Mouse (Mus musculus) kidney, postnatal 4 days (tissue): ENCODE data around the gene Ovol1.

Experiments used
- DNase-seq, 2 experiments: peaks; one replicate each; pipeline ENCODE4 v3.0.0; 2021; ENCODE audit warnings: mixed read lengths in 2 of 2

Ovol1 gene

GRCm38 (mm10) chr19:5516906-5517505 is 43.4 kb downstream of the Ovol1 start:
- DNase-seq: no peak

GRCm38 (mm10) chr19:5515840-5516777 is 44.3 kb downstream of the Ovol1 start:
- no peak for DNase-seq

GRCm38 (mm10) chr19:5513005-5513349 is 47.5 kb downstream of the Ovol1 start:
- DNase-seq: no peak

- peak in 1 of 2 experiments; percentile 31 for DNase-seq
Observed at GRCm38 (mm10) chr19:5512091-5513004, 48.1 kb downstream of the Ovol1 start.

- DNase-seq: no peak
Observed at GRCm38 (mm10) chr19:5511074-5511632, 49.3 kb downstream of the Ovol1 start.

- peak; percentile 96 to 98 for DNase-seq
Observed at GRCm38 (mm10) chr19:5510031-5511026, 50.1 kb downstream of the Ovol1 start, which contains the start of gene Snx32. Gene Snx32 (minus strand): TSS chr19:5510538.

GRCm38 (mm10) chr19:5503687-5504086 is 56.8 kb downstream of the Ovol1 start, which contains the start of gene 1700020D05Rik:
Gene 1700020D05Rik (minus strand): TSS chr19:5503787.
- DNase-seq: no peak

- DNase-seq: no peak
Observed at GRCm38 (mm10) chr19:5500330-5500875, 60.0 kb downstream of the Ovol1 start.
